Comparison of ENCODE assay signal across 24 mouse cellular contexts in the genomic region with DNA sequence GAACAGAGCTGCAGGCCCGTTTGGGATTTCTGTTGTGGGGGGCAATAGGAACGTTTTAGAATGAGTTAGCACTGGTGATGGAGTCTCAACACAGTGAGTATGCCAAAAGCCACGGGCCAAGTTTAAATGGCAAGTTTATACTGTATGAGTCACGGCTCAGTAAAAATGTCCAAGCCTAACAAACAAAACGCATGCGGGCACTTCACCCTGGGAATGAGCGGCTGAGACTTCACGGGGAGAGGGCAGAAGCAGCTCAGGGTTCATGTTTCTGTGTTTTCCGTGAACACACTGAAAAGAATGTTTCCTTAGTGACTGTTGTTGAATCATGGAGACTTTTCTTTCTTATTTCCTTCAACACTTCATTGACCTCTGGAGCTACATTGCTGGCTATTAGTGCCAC. TPM values are rescaled to one million over a fixed set of nuclear protein-coding genes. Genes with fewer than 3 reads are reported as not detected.
DNase-seq lines count a peak whose midpoint lies in the region; ATAC-seq and TF ChIP-seq lines count a peak whose summit lies in the region.
"Had no signal": no experiment of that assay in that cellular context is flagged by ENCODE, and none has a peak within 500 bp of the region (broad histone marks: within the 10 kb centered on the region; RNA-seq: fewer than 3 reads in every experiment).

No protein-coding gene starts in this region.

- peak; percentile 54 to 76 for DNase-seq in lung, adult 18-20 months
- no peak for DNase-seq in lung, postnatal 14 days
- DNase-seq in Patski (ENCODE audit: low read depth, low spot score): peak; percentile 84
- DNase-seq in testis, postnatal 14 days (ENCODE audit: low spot score): no peak
- DNase-seq: adrenal gland, adult 8-10 months; cerebellum, postnatal 10 days; heart, postnatal 10 days; kidney, adult 9 months; kidney, postnatal 4 days; thymus, postnatal 14 days had no signal

- H3K27ac ChIP-seq in intestine, embryonic 16.5 days (ENCODE audit: low read length): no peak overlapping the region
- H3K27ac ChIP-seq: embryonic facial prominence, embryonic 12.5 days; hindbrain, embryonic 13.5 days; limb, embryonic 12.5 days; liver, embryonic 12.5 days; lung, embryonic 15.5 days had no signal

- in situ Hi-C loops in Patski (cut with MboI; ENCODE audit: low pct_unique_long_range_greater_than_20kb): loop anchor here (10.0 kb wide), 2 partner anchors 49 to 139 kb away; no protein-coding TSS in a partner anchor

- TF ChIP-seq CTCF in C2C12 (IDR thresholded peaks at IDR 0.05; ENCODE audit: control insufficient read depth, insufficient read depth, insufficient read length): no peak
- TF ChIP-seq CTCF in Patski (IDR thresholded peaks at IDR 0.05): no peak

- H3K4me2 ChIP-seq in myocyte (ENCODE audit: low read depth): peak overlapping the region; percentile 36
- no peak overlapping the region for H3K4me2 ChIP-seq in intestine, embryonic 16.5 days (ENCODE audit: low read depth, low read length)
- H3K4me2 ChIP-seq: embryonic facial prominence, embryonic 12.5 days; heart, embryonic 11.5 days; hindbrain, embryonic 13.5 days; limb, embryonic 12.5 days; liver, embryonic 12.5 days; lung, embryonic 15.5 days had no signal

- no peaks in the 10 kb centered on the region for H3K79me2 ChIP-seq in C2C12 (ENCODE audit: control insufficient read depth, insufficient read depth)
- no peaks in the 10 kb centered on the region for H3K79me2 ChIP-seq in myocyte (ENCODE audit: control insufficient read depth, insufficient read depth)

- H3ac ChIP-seq in C2C12 (ENCODE audit: control insufficient read depth, insufficient read length, low read depth) (no peak overlapping the region), myocyte (ENCODE audit: control insufficient read depth, insufficient read length) (no peak overlapping the region)

- H3K36me3 ChIP-seq in C2C12 (ENCODE audit: control insufficient read depth, insufficient read depth) (no peaks in the 10 kb centered on the region), myocyte (ENCODE audit: control insufficient read depth, insufficient read depth) (no peaks in the 10 kb centered on the region)
- no peaks in the 10 kb centered on the region for H3K36me3 ChIP-seq in intestine, embryonic 16.5 days (ENCODE audit: control insufficient read depth, insufficient read depth, low read length)
- H3K36me3 ChIP-seq: embryonic facial prominence, embryonic 12.5 days; G1E; hindbrain, embryonic 13.5 days; limb, embryonic 12.5 days; liver, embryonic 12.5 days; lung, embryonic 15.5 days had no signal

- H3K4me1 ChIP-seq in intestine, embryonic 16.5 days (ENCODE audit: control insufficient read depth, insufficient read depth, low read length): peaks cover 12% of the 10 kb centered on the region; the same call in 1 of the 2 replicates
- H3K4me1 ChIP-seq: embryonic facial prominence, embryonic 12.5 days; hindbrain, embryonic 13.5 days; liver, embryonic 12.5 days; lung, embryonic 15.5 days had no signal

- peak; percentile 90 for ATAC-seq in Patski
- ATAC-seq in intestine, embryonic 16.5 days: no peak
- ATAC-seq: CD4-positive, CD25-positive, alpha-beta regulatory T cell, adult 4 months; forebrain, embryonic 16.5 days; inflammation-experienced regulatory T-cells, adult 6 months; liver, embryonic 12.5 days; midbrain, embryonic 16.5 days had no signal

- no peaks in the 10 kb centered on the region for H3K79me3 ChIP-seq in C2C12 (ENCODE audit: low read depth)

- CTCF ChIA-PET in Patski (lab: Charles Lee): interaction anchor here (0.6 to 3.2 kb wide), 13 partner anchors 8 to 248 kb away, joined by 3 to 16 read pairs (median 3); no protein-coding TSS in a partner anchor

- WGBS in intestine, embryonic 16.5 days: 69% methylated on average over 9 of the region's 9 CpGs

- no peak overlapping the region for H3K9ac ChIP-seq in intestine, embryonic 16.5 days (ENCODE audit: low read depth, low read length)
- H3K9ac ChIP-seq: embryonic facial prominence, embryonic 12.5 days; hindbrain, embryonic 13.5 days; limb, embryonic 12.5 days; liver, embryonic 12.5 days; lung, embryonic 15.5 days had no signal

- no peaks in the 10 kb centered on the region for H3K9me3 ChIP-seq in intestine, embryonic 16.5 days (ENCODE audit: control insufficient read depth, low read length)
- H3K9me3 ChIP-seq: embryonic facial prominence, embryonic 12.5 days; hindbrain, embryonic 13.5 days; liver, embryonic 12.5 days; lung, embryonic 15.5 days had no signal

- no peaks in the 10 kb centered on the region for H3K27me3 ChIP-seq in C2C12 (ENCODE audit: control insufficient read depth, insufficient read depth, insufficient read length)
- H3K27me3 ChIP-seq in Patski: no peaks in the 10 kb centered on the region
- no peaks in the 10 kb centered on the region for H3K27me3 ChIP-seq in myocyte (ENCODE audit: control insufficient read depth, insufficient read depth, insufficient read length)
- no peaks in the 10 kb centered on the region for H3K27me3 ChIP-seq in intestine, embryonic 16.5 days (replicated peaks; ENCODE audit: control insufficient read depth, insufficient read depth, low read length)
- H3K27me3 ChIP-seq: lung, embryonic 15.5 days had no signal

- H3K4me3 ChIP-seq in C2C12 (ENCODE audit: insufficient read depth, poor library complexity, severe bottlenecking) (no peak overlapping the region), myocyte (no peak overlapping the region)
- H3K4me3 ChIP-seq in intestine, embryonic 16.5 days (ENCODE audit: low read length): no peak overlapping the region
- H3K4me3 ChIP-seq: embryonic facial prominence, embryonic 12.5 days; hindbrain, embryonic 13.5 days; limb, embryonic 12.5 days; liver, embryonic 12.5 days; lung, embryonic 15.5 days had no signal

- TF ChIP-seq POLR2A in myocyte (IDR thresholded peaks at IDR 0.05; ENCODE audit: insufficient read length, low read depth): no peak

- POLR2A ChIA-PET in Patski (lab: Charles Lee): interaction anchor here (1.7 kb wide), 1 partner anchor 45 kb away, joined by 6 read pairs; no protein-coding TSS in a partner anchor

TF ChIP-seq in C2C12, 6 proteins besides CTCF, POLR2A, EP300 and RAD21:
- TF ChIP-seq MYOG (IDR thresholded peaks at IDR 0.05; ENCODE audit: control insufficient read depth, extremely low read depth, insufficient read length): no peak
- no peak for TF ChIP-seq CEBPB (IDR thresholded peaks at IDR 0.05; ENCODE audit: low read depth)
- TF ChIP-seq FOSL1 (IDR thresholded peaks at IDR 0.05; ENCODE audit: insufficient read depth, low read length, poor library complexity, severe bottlenecking): peak; percentile 22
- TF ChIP-seq USF1 (IDR thresholded peaks at IDR 0.05; ENCODE audit: low read depth): no peak
- TF ChIP-seq MAX (IDR thresholded peaks at IDR 0.05): peak; percentile 75
- no peak for TF ChIP-seq MYOD1 (IDR thresholded peaks at IDR 0.05; ENCODE audit: control insufficient read depth, insufficient read length, low read depth)

TF ChIP-seq in myocyte, 11 proteins besides CTCF, POLR2A, EP300 and RAD21:
- TF ChIP-seq MYOG (IDR thresholded peaks at IDR 0.05; ENCODE audit: control insufficient read depth in 1 of 3, insufficient read depth in 1 of 3, insufficient read length in 2 of 3, low read depth in 2 of 3) (no peak), POLR2AphosphoS2 (IDR thresholded peaks at IDR 0.05; ENCODE audit: insufficient read length, low read depth) (no peak), MYOD1 (IDR thresholded peaks at IDR 0.05; ENCODE audit: control insufficient read depth in 1 of 3, insufficient read length in 2 of 3, low read depth in 2 of 3) (no peak), SRF (IDR thresholded peaks at IDR 0.05; ENCODE audit: control insufficient read depth, insufficient read length, low read depth) (no peak), USF1 (IDR thresholded peaks at IDR 0.05; ENCODE audit: low read depth) (no peak), REST (IDR thresholded peaks at IDR 0.05; ENCODE audit: insufficient read depth, insufficient read length) (no peak), CEBPB (IDR thresholded peaks at IDR 0.05; ENCODE audit: insufficient read depth, poor library complexity, severe bottlenecking) (no peak), MAX (IDR thresholded peaks at IDR 0.05; ENCODE audit: low read depth) (no peak), TCF12 (IDR thresholded peaks at IDR 0.05; ENCODE audit: insufficient read depth, poor library complexity, severe bottlenecking) (no peak)

RNA-seq across cellular contexts. Expression of gene Plekhg6, which starts 32.7 kb away (rescaled TPM):
- 0.09 TPM for polyA plus RNA-seq in C2C12 (2012; fragmentation: generic; extraction: Trizol)
- polyA plus RNA-seq in Patski (2021): 0.49 TPM
- polyA plus RNA-seq in myocyte (2012; fragmentation: generic; extraction: Trizol): 0.14 TPM
- 13.2 and 19.1 TPM in 2 replicates for polyA plus RNA-seq in intestine, embryonic 16.5 days (2015; fragmentation: Nextera tagmentation; extraction: Ambion mirVana)
- polyA plus RNA-seq: forebrain, embryonic 16.5 days; G1E; heart, embryonic 11.5 days; inflammation-experienced regulatory T-cells, adult 6 months had no signal

Comparison
In these comparisons a context has a peak if more than half of its experiments do, and no peak if none do; other contexts are left out.
1. DNase-seq: peak in lung, adult 18-20 months (2 of 2) and Patski (single experiment); none in lung, postnatal 14 days (single experiment) and testis, postnatal 14 days (single experiment).